Mouse (Mus musculus) lung, postnatal 4 days (tissue): ENCODE data around the gene Ppp5c.
"Not testable (repeated sequence)": the region's sequence is repeated elsewhere in the genome, so short reads cannot be mapped to it uniquely, and the experiment has no call there.

Experiments used
- DNase-seq, 2 experiments: peaks; one replicate each; pipeline ENCODE4 v3.0.0; 2021

The Ppp5c gene

GRCm38 (mm10) chr7:17027588-17028343, at the start of gene Ppp5c:
Ppp5c (minus strand) TSS chr7:17027924.
- DNase-seq: peak; percentile 94 to 97

DNA sequence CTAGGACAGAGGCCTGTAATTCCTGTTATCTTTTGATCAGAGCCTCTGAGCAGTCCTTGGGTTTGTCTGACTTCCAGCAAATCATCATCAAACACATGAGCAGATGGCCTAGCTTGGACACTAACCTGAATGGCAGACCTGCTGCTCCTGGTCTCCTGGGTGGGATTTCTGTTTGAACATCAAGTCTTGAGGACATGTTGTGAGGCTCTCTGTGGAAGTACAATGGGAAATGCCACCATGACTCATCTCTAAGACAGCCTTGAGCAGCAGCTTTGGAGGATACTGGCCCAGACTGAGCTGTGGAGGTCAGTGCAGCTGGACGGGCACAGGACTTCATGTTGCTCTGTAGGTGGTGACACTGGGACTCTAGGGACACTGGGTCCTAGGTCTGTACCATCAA, 48.8 kb upstream of the Ppp5c start:
- DNase-seq: no peak

GRCm38 (mm10) chr7:17073904-17074615, 46.3 kb upstream of the Ppp5c start, which contains the start of gene Psg16:
Psg16 (plus strand) TSS chr7:17074040.
- peak; percentile 40 to 57 for DNase-seq

DNA sequence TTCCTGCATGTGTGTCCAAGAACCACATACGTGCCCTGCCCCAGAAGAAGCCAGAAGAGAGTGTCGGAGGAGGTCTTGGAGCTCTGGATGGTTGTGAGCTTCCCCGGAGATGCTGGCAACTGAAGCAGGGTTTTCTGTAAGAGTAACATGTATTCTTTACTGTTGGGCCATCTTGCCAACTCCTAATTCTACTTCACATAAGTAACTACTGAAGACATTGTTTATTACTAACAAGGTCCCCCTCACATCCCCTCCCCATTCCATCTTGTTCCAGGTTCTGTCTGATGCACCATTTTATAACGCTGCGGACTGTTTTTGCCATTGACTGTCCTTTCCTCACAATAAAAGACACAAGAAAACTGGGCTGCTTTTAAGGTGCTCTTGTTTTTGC, 45.8 kb upstream of the Ppp5c start:
- no peak for DNase-seq

DNA sequence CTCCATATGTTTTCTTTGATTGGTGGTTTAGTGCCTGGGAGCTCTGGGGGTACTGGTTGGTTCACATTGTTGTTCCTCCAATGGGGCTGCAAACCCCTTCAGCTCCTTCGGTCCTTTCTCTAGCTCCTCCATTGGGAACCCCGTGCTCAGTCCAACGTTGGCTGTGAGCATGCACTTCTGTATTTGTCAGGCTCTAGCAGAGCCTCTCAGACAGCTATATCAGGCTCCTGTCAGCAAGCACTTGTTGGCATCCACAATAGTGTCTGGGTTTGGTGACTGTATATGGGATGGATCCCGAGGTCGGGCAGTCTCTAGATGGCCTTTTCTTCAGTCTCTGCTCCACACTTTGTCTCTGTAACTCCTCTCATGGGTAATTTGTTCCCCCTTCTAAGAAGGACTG, 39.9 kb upstream of the Ppp5c start:
- DNase-seq: not testable (repeated sequence)

- no peak for DNase-seq
Observed at GRCm38 (mm10) chr7:17067000-17067399, 39.3 kb upstream of the Ppp5c start.

DNA sequence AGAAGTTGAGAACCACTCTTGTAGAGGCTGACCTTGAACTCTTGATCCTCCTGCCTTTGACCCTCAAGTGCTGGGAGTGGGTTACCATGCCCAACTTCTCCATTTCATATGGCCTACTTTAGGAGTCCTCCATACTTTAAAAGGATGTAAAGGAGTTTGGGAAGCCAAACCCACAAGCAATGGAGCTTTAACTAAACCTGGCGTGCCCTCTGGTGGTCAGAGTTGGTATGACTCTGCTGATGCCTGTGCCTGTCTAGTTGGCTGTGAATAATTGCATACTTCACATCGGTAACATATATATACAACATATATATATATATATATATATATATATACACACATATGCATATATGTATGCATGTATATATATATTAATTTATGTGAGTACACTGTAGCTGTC, 38.7 kb upstream of the Ppp5c start:
- DNase-seq: peak; percentile 76 to 87

DNA sequence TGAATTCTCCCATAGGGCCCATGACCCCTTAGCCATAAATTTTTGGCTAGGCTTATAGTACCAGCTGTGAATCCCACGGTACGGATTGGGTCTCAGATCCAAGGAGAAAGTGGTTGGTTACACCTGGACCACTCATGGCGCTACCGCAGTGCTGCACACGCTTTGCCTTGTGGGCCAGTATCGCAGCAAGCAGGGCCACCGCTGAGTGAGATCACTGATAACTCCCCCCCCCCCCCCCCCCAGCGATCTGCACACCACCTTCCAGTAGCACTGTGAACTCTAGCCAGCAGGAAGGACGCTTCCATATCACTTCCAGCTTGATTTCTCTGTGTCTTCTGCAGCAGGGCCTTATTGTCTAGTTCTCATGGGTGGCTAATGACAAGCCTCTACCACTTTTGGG, 37.9 kb upstream of the Ppp5c start:
- no peak for DNase-seq

- DNase-seq: peak in 1 of 2 experiments; percentile 25
Observed at GRCm38 (mm10) chr7:17062845-17063244, 35.1 kb upstream of the Ppp5c start.

DNA sequence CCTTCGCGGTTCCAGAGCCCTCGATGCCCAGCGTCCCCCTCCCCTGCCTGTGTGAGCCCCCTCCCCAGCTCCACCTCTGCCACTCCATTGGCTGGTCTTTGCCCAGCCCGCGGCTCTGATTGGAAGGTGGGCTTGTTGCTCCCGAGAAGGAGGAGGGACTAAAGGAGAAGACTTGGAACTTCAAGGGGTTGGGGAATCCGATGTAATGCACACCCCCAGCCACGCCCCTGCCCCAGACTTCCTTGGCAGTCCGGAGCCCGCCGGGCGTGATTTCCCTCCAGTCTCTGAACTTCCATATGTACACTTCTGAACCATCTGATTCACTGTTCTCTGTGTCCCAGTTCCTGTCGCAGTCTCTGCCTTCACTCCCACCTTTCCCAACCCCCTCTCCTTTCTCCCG, 34.7 kb upstream of the Ppp5c start, which contains the start of gene Hif3a:
Gene Hif3a, minus strand, starts transcription at position 39 of the 400 bp plus-strand sequence.
- DNase-seq: peak; percentile 80 to 90

GRCm38 (mm10) chr7:17060782-17061605, 33.3 kb upstream of the Ppp5c start:
- DNase-seq: peak; percentile 36 to 66

DNA sequence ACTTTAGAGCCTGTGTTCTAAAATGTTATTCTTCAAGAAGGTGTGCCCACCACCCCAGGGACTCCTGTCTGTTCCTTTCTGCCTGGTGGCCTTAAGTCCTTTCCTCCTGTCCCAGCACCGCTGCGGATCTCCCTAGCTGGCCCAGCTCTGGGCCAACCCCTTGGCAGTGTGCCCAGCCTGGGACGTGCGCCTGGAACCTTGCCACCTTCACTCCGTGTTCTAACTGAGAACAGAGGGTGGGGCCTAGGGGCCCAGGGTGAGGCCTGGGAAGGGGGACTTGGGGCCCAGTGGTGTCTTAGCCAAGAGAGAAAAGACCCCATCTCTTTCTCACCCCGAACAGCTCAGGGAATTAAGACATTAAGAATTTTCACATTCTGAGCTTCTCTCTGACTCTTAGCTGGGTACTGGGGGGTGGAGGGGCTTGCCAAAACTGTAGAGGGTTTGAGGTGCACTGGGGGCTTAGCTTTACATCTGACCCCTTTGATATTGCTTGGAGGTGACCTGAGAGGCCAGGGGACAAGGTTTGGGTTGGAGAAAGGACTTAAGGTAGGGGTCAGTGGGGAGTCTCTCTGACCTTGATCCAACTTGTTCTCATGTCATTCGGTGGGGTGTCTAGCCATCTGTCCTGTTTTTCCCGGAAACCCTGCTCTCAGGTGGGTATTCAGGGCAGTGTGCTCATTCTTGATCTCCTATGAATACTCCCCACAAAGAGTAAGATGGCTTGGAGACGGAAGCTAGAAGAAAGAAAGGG, 32.5 kb upstream of the Ppp5c start:
- DNase-seq: peak; percentile 96

GRCm38 (mm10) chr7:17059463-17059844, 31.7 kb upstream of the Ppp5c start:
- no peak for DNase-seq

DNA sequence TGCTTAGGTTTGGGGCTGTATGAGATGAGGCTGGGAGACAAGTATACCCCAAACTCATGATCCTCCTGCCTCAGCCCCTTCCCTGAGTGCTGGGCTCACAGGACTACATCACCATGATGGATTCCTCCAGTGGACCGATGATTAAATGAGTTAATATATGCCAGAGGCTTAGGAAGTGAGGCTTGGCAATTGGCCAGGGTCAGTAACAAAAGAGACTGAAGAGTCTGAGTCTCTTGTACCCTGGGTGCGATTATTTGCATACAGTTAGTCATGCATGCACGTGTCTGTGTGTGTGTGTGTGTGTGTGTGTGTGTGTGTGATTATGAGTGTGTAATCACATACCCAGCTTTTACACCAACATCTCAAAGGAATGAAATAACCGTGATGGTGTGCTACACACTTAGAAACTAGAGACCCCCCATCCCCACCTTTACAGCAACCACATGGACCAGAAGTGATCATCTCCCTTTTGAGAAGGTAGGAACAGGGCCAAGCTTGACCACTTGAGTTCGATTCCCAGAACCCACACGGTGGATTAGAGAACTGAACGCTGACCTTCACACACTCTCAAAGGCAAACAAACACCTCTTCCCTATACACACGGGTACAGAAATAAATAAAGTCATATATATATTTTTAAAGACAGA, 31.2 kb upstream of the Ppp5c start:
- peak; percentile 25 to 55 for DNase-seq

GRCm38 (mm10) chr7:17058071-17058689, 30.5 kb upstream of the Ppp5c start:
- peak; percentile 85 to 95 for DNase-seq

GRCm38 (mm10) chr7:17056601-17057523, 29.1 kb upstream of the Ppp5c start:
- peak; percentile 60 to 67 for DNase-seq

DNA sequence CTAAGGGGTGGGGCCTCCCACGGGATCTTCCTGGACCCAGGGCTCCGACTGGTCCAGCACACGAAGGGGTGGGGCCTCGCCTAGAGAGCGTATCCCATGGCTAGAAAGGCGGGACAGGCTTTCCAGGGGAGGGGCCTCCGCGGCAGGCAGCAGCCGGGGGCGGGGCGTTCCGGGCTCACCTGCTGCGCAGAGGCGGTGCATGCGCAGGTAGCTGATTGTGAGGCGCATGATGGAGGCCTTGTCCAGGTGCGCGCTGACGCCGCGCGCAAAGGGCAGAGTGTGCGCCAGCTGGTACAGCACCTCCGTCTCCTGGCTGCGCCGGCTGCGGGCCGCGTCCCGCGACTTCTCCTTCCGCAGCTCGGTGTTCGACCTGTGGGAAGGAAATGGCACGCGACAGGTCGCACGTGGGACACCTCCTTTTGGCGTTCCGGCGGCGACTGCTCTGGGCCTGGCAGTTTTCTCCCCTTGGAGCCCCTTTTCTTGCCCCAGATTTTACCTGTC, 28.4 kb upstream of the Ppp5c start:
- peak; percentile 91 to 96 for DNase-seq

DNA sequence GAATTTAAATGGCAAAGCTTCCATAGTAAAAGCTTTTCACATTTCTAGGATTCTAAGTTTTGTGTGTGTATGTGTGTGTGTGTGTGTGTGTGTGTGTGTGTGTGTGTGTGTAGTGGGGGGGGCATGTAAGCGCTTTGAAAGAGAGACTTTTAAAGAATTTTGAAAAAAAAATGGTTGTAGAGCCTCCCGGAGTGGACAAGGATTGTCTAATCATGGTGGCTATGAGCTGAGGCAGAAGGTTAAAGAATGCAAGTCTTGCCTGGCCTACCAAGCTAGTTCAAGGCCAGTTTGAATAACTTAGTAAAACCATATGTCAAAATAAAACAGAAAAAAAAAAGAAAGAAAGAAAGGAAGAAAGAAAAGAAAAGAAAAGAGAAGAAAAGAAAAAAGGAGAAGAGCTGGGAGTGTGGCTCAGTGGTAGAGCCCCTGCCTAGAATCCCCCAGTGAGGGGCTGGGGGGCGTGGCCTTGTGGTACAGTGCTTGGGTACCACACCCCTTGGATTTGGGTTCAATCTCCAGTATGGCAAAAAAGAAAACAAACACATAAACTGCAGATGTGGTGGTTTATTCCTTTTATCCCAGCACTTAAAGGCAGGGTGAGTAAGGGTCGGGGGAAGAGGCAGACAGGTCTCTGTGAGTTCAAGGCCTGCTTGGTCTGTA, 27.7 kb upstream of the Ppp5c start:
- DNase-seq: no peak

- no peak for DNase-seq
Observed at GRCm38 (mm10) chr7:17054325-17054989, 26.7 kb upstream of the Ppp5c start.
